Mouse (Mus musculus) limb, embryonic 12.5 days (tissue): ENCODE data around the gene Gimap1. TPM values are rescaled to one million over a fixed set of nuclear protein-coding genes. Genes with fewer than 3 reads are reported as not detected.

ENCODE experiments used
- ATAC-seq: fragments of 200-750 bp; cut with Nextera tagmentation; 2 replicates; pipeline ENCODE4 v1.8.0; 2017; ENCODE audit warnings: low read depth, moderate TSS enrichment; ENCODE audit not compliant: insufficient number of reproducible peaks, insufficient read depth, low FRiP score, low TSS enrichment
- H3K27ac ChIP-seq: fragments of 300-500 bp; sonication (generic); 2 replicates; pipeline ENCODE4 v1.5.1; 2016; ENCODE audit warnings: mild to moderate bottlenecking, moderate library complexity
- H3K27me3 ChIP-seq: fragments of 300-500 bp; sonication (generic); 2 replicates; pipeline ENCODE4 v1.6.1; 2016; ENCODE audit warnings: mild to moderate bottlenecking, moderate library complexity
- H3K36me3 ChIP-seq: fragments of 300-500 bp; sonication (generic); 2 replicates; pipeline ENCODE4 v1.6.1; 2016; ENCODE audit warnings: mild to moderate bottlenecking, moderate library complexity
- H3K4me1 ChIP-seq: fragments of 300-500 bp; sonication (generic); replicated peaks from 2 replicates; pipeline ENCODE4 v1.6.1; 2016
- H3K4me2 ChIP-seq: fragments of 300-500 bp; sonication (generic); 2 replicates; pipeline ENCODE4 v1.6.1; 2016; ENCODE audit warnings: mild to moderate bottlenecking, moderate library complexity
- H3K4me3 ChIP-seq: fragments of 300-500 bp; sonication (generic); replicated peaks from 2 replicates; pipeline ENCODE4 v1.5.1; 2016; ENCODE audit warnings: mild to moderate bottlenecking
- H3K9ac ChIP-seq: fragments of 300-500 bp; sonication (generic); replicated peaks from 2 replicates; pipeline ENCODE4 v1.6.1; 2016; ENCODE audit warnings: mild to moderate bottlenecking, moderate library complexity
- H3K9me3 ChIP-seq: fragments of 300-500 bp; sonication (generic); 2 replicates; pipeline ENCODE4 v1.6.1; 2016; ENCODE audit warnings: mild to moderate bottlenecking, moderate library complexity
- WGBS: fragments of 180-500 bp; shearing (Covaris S2); methylation state at CpG from one replicate; pipeline ENCODE4 v1.1.7; 2016; 5-methylcytosine and 5-hydroxymethylcytosine counted together
- polyA plus RNA-seq: library from polyadenylated mRNA; unstranded; fragments of >200 nt; fragmentation: Nextera tagmentation; extraction: Ambion mirVana; gene quantifications from 2 replicates; pipeline ENCODE4 v1.2.1, GENCODE M21; 2016

The Gimap1 gene
- polyA plus RNA-seq, 1 experiment from 2014 or later = 7.6 TPM

- no peaks in the 10 kb centered on the region for H3K27me3 ChIP-seq
- H3K4me3 ChIP-seq = no peak overlapping the region
- H3K9ac ChIP-seq = no peak overlapping the region
- no peak for ATAC-seq
- H3K4me1 ChIP-seq = 0 out of 2 replicates have a peak, but pooled peaks cover 2% of the 10 kb centered on the region
- H3K27ac ChIP-seq = no peak overlapping the region
- peaks cover 5% of the 10 kb centered on the region; the same call in 1 of the 2 replicates for H3K9me3 ChIP-seq
- H3K4me2 ChIP-seq = no peak overlapping the region
- no peaks in the 10 kb centered on the region for H3K36me3 ChIP-seq
- 78% methylated on average over 9 of the region's 9 CpGs for WGBS
These were observed 29.5 kb downstream of the Gimap1 start for GRCm38 (mm10) chr6:48768178-48768869.

- WGBS = 83% methylated on average over 3 of the region's 3 CpGs
- H3K4me3 ChIP-seq = no peak overlapping the region
- ATAC-seq = no peak
- H3K36me3 ChIP-seq = no peaks in the 10 kb centered on the region
- no peaks in the 10 kb centered on the region for H3K27me3 ChIP-seq
- H3K27ac ChIP-seq = no peak overlapping the region
- H3K9ac ChIP-seq = no peak overlapping the region
- peaks cover 5% of the 10 kb centered on the region; the same call in 1 of the 2 replicates for H3K9me3 ChIP-seq
- 0 out of 2 replicates have a peak, but pooled peaks cover 2% of the 10 kb centered on the region for H3K4me1 ChIP-seq
- H3K4me2 ChIP-seq = no peak overlapping the region
These were observed 30.1 kb downstream of the Gimap1 start for GRCm38 (mm10) chr6:48768933-48769332.

GRCm38 (mm10) chr6:48770696-48771095 is 31.8 kb downstream of the Gimap1 start, which contains the start of gene Gimap3:
TSS of gene Gimap3 (minus strand) at chr6:48770851.
- H3K27me3 ChIP-seq = no peaks in the 10 kb centered on the region
- 0 out of 2 replicates have a peak, but pooled peaks cover 2% of the 10 kb centered on the region for H3K4me1 ChIP-seq
- H3K4me3 ChIP-seq = no peak within 1 kb of the TSS
- no peaks in the 10 kb centered on the region for H3K36me3 ChIP-seq
- ATAC-seq = no peak
- no peak within 1 kb of the TSS for H3K27ac ChIP-seq
- 93% methylated on average over 3 of the region's 3 CpGs for WGBS
- H3K9ac ChIP-seq = no peak within 1 kb of the TSS
- no peak within 1 kb of the TSS for H3K4me2 ChIP-seq
- H3K9me3 ChIP-seq = no peaks in the 10 kb centered on the region

GRCm38 (mm10) chr6:48772030-48772429 is 33.2 kb downstream of the Gimap1 start:
- 10% methylated on average over 8 of the region's 8 CpGs for WGBS
- Histone ChIP-seq H3K9ac (no peak overlapping the region), H3K27ac (no peak overlapping the region), H3K4me2 (no peak overlapping the region), H3K9me3 (no peaks in the 10 kb centered on the region), H3K36me3 (no peaks in the 10 kb centered on the region), H3K4me1 (0 out of 2 replicates have a peak, but pooled peaks cover 2% of the 10 kb centered on the region), H3K4me3 (no peak overlapping the region), H3K27me3 (no peaks in the 10 kb centered on the region)
- ATAC-seq = no peak; the same call in 1 of the 2 replicates

- no peak for ATAC-seq
- Histone ChIP-seq H3K27ac (no peak overlapping the region), H3K4me3 (no peak overlapping the region), H3K4me2 (no peak overlapping the region), H3K9me3 (no peaks in the 10 kb centered on the region), H3K27me3 (no peaks in the 10 kb centered on the region), H3K9ac (no peak overlapping the region), H3K36me3 (no peaks in the 10 kb centered on the region), H3K4me1 (no peaks in the 10 kb centered on the region)
- 92% methylated on average over 1 of the region's 1 CpGs for whole genome bisulfite sequencing
These were observed 45.6 kb downstream of the Gimap1 start for GRCm38 (mm10) chr6:48784406-48784805.

- no peaks in the 10 kb centered on the region for H3K27me3 ChIP-seq
- no peak overlapping the region for H3K9ac ChIP-seq
- H3K27ac ChIP-seq = no peak overlapping the region
- no peak overlapping the region for H3K4me2 ChIP-seq
- ATAC-seq = no peak
- H3K9me3 ChIP-seq = no peaks in the 10 kb centered on the region
- no peaks in the 10 kb centered on the region for H3K4me1 ChIP-seq
- no peaks in the 10 kb centered on the region for H3K36me3 ChIP-seq
- no peak overlapping the region for H3K4me3 ChIP-seq
- WGBS = 82% methylated on average over 1 of the region's 1 CpGs
These were observed 46.3 kb downstream of the Gimap1 start for GRCm38 (mm10) chr6:48785189-48785588.

GRCm38 (mm10) chr6:48785601-48786000 is 46.7 kb downstream of the Gimap1 start:
- ATAC-seq = no peak

GRCm38 (mm10) chr6:48787867-48788266 is 49.0 kb downstream of the Gimap1 start:
- H3K27ac ChIP-seq = no peak overlapping the region
- ATAC-seq = no peak
- H3K4me1 ChIP-seq = no peaks in the 10 kb centered on the region
- WGBS = 90% methylated on average over 2 of the region's 2 CpGs
- H3K4me3 ChIP-seq = no peak overlapping the region
- H3K4me2 ChIP-seq = no peak overlapping the region
- no peaks in the 10 kb centered on the region for H3K27me3 ChIP-seq
- no peak overlapping the region for H3K9ac ChIP-seq
- no peaks in the 10 kb centered on the region for H3K9me3 ChIP-seq
- no peaks in the 10 kb centered on the region for H3K36me3 ChIP-seq

More at GRCm38 (mm10) chr6:48785601-48786000, 46.7 kb downstream of the Gimap1 start:
- 78% methylated on average over 2 of the region's 2 CpGs for WGBS
- Histone ChIP-seq H3K4me3 (no peak overlapping the region), H3K4me1 (no peaks in the 10 kb centered on the region), H3K27ac (no peak overlapping the region), H3K9ac (no peak overlapping the region), H3K4me2 (no peak overlapping the region), H3K27me3 (no peaks in the 10 kb centered on the region), H3K36me3 (no peaks in the 10 kb centered on the region), H3K9me3 (no peaks in the 10 kb centered on the region)

Other genes with a start within 250 kb of the Gimap1 start
- 5.5 and 6.9 TPM in 2 replicates for gene Atp6v0e2, start 201.4 kb upstream of the Gimap1 start, polyA plus RNA-seq
- 9.0 and 11.4 TPM in 2 replicates for gene Lrrc61, start 184.3 kb upstream of the Gimap1 start, polyA plus RNA-seq
- 4.9 and 6.9 TPM in 2 replicates for gene Rarres2, start 166.3 kb upstream of the Gimap1 start, polyA plus RNA-seq
- gene Gm45021, start 149.4 kb upstream of the Gimap1 start, polyA plus RNA-seq = not detected in 2 replicates
- 43.2 and 46.4 TPM in 2 replicates for gene Repin1, start 145.2 kb upstream of the Gimap1 start, polyA plus RNA-seq
- 0.72 TPM in 1 of 2 replicates, not detected in the other for gene Gm44965, start 145.1 kb upstream of the Gimap1 start, polyA plus RNA-seq
- 9.7 and 10.5 TPM in 2 replicates for gene Zfp775, start 137.0 kb upstream of the Gimap1 start, polyA plus RNA-seq
- 0.79 and 1.3 TPM in 2 replicates for gene AI854703, start 112.3 kb upstream of the Gimap1 start, polyA plus RNA-seq
- 0.66 and 0.74 TPM in 2 replicates for gene Gimap8, start 91.8 kb upstream of the Gimap1 start, polyA plus RNA-seq
- gene Gimap9, start 62.9 kb upstream of the Gimap1 start, polyA plus RNA-seq = 5.8 and 5.9 TPM in 2 replicates
- 10.0 and 10.5 TPM in 2 replicates for gene Gimap4, start 54.5 kb upstream of the Gimap1 start, polyA plus RNA-seq
- gene Gimap6, start 30.8 kb upstream of the Gimap1 start, polyA plus RNA-seq = 12.9 and 14.1 TPM in 2 replicates
- 1.6 and 2.5 TPM in 2 replicates for gene Gm28053, start 20.4 kb upstream of the Gimap1 start, polyA plus RNA-seq
- not detected in 2 replicates for gene Gimap7, start 20.4 kb upstream of the Gimap1 start, polyA plus RNA-seq
- 1.4 and 1.6 TPM in 2 replicates for gene Gimap5, start 7.1 kb downstream of the Gimap1 start, polyA plus RNA-seq
- gene Gimap3, start 31.8 kb downstream of the Gimap1 start, polyA plus RNA-seq = not detected in 2 replicates
- 37.4 and 38.9 TPM in 2 replicates for gene Tmem176a, start 101.9 kb downstream of the Gimap1 start, polyA plus RNA-seq
- gene Tmem176b, start 102.4 kb downstream of the Gimap1 start, polyA plus RNA-seq = 120 and 128 TPM in 2 replicates
- gene Aoc1, start 133.8 kb downstream of the Gimap1 start, polyA plus RNA-seq = not detected in 2 replicates
- not detected in 2 replicates for gene 1600015I10Rik, start 190.8 kb downstream of the Gimap1 start, polyA plus RNA-seq
- not detected in 2 replicates for gene Doxl2, start 235.9 kb downstream of the Gimap1 start, polyA plus RNA-seq
- not detected in 2 replicates for gene Svs1, start 247.8 kb downstream of the Gimap1 start, polyA plus RNA-seq